Mouse (Mus musculus) heart, adult 2 months (tissue): Measurements from ENCODE around the gene Gm45623. TPM values are rescaled to one million over a fixed set of nuclear protein-coding genes. Genes with fewer than 3 reads are reported as not detected.

Experiments
- DNase-seq, 2 experiments: peaks; one replicate each; pipeline ENCODE4 v3.0.0; 2021
- H3K27ac ChIP-seq: fragments of 200-600 bp; 2 replicates; pipeline ENCODE4 v1.8.1; 2022
- H3K27me3 ChIP-seq: fragments of 200-500 bp; 2 replicates; pipeline ENCODE4 v1.6.1; 2012; ENCODE audit warnings: mild to moderate bottlenecking, low read length, inconsistent platforms, mixed read lengths; ENCODE audit not compliant: control insufficient read depth, insufficient read depth
- H3K36me3 ChIP-seq: fragments of 200-500 bp; 2 replicates; pipeline ENCODE4 v1.6.1; 2012; ENCODE audit warnings: low read length, inconsistent platforms; ENCODE audit not compliant: control insufficient read depth, insufficient read depth
- H3K4me1 ChIP-seq: fragments of 200-500 bp; 2 replicates; pipeline ENCODE4 v1.6.1; 2011; ENCODE audit warnings: low read length; ENCODE audit not compliant: control insufficient read depth, insufficient read depth
- H3K4me3 ChIP-seq: fragments of 200-600 bp; 2 replicates; pipeline ENCODE4 v1.8.1; 2022
- H3K79me2 ChIP-seq: fragments of 200-500 bp; replicated peaks from 2 replicates; pipeline ENCODE4 v1.6.1; 2012; ENCODE audit warnings: mild to moderate bottlenecking, inconsistent platforms, low read length, moderate library complexity, mixed read lengths; ENCODE audit not compliant: control insufficient read depth, insufficient read depth
- H3K9ac ChIP-seq: fragments of 200-500 bp; 2 replicates; pipeline ENCODE4 v1.6.1; 2012; ENCODE audit warnings: low read depth, mild to moderate bottlenecking, control low read depth, inconsistent platforms, low read length, mixed read lengths
- CTCF ChIP-seq: fragments of 200-600 bp; IDR thresholded peaks from 2 replicates; pipeline ENCODE4 v1.8.1; 2022; ENCODE audit warnings: antibody characterized with exemption, mild to moderate bottlenecking, moderate library complexity
- EP300 ChIP-seq: fragments of 200-500 bp; IDR thresholded peaks from 2 replicates; pipeline ENCODE4 v1.6.1; 2011; ENCODE audit warnings: low read depth, low read length, control low read depth; ENCODE audit not compliant: insufficient read depth
- POLR2A ChIP-seq: fragments of 200-500 bp; IDR thresholded peaks from 2 replicates; pipeline ENCODE4 v1.6.1; 2011; ENCODE audit warnings: mild to moderate bottlenecking, low read depth, low read length, control low read depth; ENCODE audit not compliant: insufficient read depth
- WGBS: fragments of 180-500 bp; shearing (Covaris S2); methylation state at CpG from one replicate; pipeline ENCODE4 v1.1.7; 2018; 5-methylcytosine and 5-hydroxymethylcytosine counted together
- intact Hi-C: fragments of 180-260 bp; cut with DNase I; formaldehyde crosslinking; loops from one replicate; pipeline ENCODE4 v1.15.1; 2025
- polyA plus RNA-seq: library from polyadenylated mRNA; depleted of rRNA; stranded (reverse); fragments of >200 nt; gene quantifications from 2 replicates; pipeline ENCODE4 v1.2.3, GENCODE M21; 2012
- total RNA-seq, 2 experiments: library from RNA; stranded (reverse); gene quantifications; 2 replicates each; pipeline ENCODE4 v1.2.3; 2021

The Gm45623 gene
- total and polyA plus RNA-seq, 3 experiments, result not detected

DNA sequence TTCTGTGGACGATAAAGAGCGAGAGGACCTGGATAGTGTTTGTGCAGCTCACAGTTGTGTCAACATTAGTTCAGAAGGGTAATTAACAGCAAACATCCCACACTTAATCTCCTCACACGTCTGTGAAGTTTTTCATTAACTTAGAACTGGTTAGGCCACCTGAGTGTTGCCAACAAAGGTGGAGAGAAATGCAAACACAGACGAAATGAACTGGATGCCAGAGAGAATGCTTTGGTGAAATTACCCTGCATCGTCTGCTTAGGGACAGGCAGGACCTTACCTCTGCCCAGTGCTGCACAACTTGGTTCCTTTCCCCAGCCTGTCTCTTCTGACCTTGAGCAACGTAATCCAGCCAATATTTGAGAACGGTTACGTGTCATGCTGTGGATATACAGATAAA lies 6.1 kb downstream of the Gm45623 start:
- no peak for TF ChIP-seq POLR2A
- TF ChIP-seq EP300, result no peak
- no peak for TF ChIP-seq CTCF
- DNase-seq, result no peak
- no peak overlapping the region for H3K4me3 ChIP-seq
- H3K27me3 ChIP-seq, result peaks cover 3% of the 10 kb centered on the region; the same call in 1 of the 2 replicates
- 49% methylated on average over 8 of the region's 8 CpGs for WGBS
- no peaks in the 10 kb centered on the region for H3K36me3 ChIP-seq
- no peaks in the 10 kb centered on the region for H3K79me2 ChIP-seq
- intact Hi-C loops, result no loop called here
- H3K9ac ChIP-seq, result no peak overlapping the region
- H3K27ac ChIP-seq, result no peak overlapping the region
- H3K4me1 ChIP-seq, result no peaks in the 10 kb centered on the region

DNA sequence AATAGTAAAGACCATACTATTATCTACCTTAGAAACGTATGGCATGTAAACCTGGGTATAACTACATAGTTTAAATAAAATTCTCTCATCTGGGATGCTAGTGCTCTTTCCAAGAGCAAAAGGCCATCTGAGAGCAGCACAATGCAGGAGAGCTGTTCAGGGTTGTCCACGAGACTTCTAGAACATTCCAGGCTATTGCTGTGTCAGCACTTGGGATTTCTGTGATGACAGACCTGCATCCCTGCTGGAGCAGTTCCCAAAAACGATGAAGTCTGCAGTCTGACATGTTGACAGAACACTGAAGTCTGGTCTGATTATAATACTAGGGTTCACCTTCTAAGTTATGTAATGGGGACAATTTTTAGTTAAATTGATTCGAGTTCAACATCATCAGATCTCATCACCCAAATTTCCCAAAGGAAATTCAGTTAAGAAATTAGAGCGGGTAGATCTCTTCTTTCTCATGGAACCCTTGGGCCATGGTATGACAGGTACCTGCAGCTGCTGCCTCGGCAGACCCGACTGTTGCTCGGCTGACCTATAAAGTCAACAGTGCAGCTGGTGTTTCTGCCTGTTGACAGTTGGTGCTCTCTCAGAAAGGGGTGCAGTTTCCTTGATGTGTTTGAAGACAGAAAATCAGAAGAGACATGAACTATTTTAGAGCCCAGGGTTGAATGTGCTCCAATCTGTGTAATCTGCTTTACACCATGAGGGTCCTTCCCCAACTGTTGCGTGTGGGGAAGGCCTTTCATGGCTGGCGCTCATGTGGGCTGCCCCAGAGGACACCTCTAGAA lies 6.7 kb downstream of the Gm45623 start:
- 72% methylated on average over 10 of the region's 10 CpGs for WGBS
- Histone ChIP-seq H3K4me3 (no peak overlapping the region), H3K27ac (no peak overlapping the region), H3K79me2 (no peaks in the 10 kb centered on the region), H3K4me1 (no peaks in the 10 kb centered on the region), H3K36me3 (no peaks in the 10 kb centered on the region), H3K27me3 (no peaks in the 10 kb centered on the region), H3K9ac (no peak overlapping the region)
- intact Hi-C loops, result no loop called here
- no peak for DNase-seq
- TF ChIP-seq EP300 (no peak), CTCF (no peak), POLR2A (no peak)

DNA sequence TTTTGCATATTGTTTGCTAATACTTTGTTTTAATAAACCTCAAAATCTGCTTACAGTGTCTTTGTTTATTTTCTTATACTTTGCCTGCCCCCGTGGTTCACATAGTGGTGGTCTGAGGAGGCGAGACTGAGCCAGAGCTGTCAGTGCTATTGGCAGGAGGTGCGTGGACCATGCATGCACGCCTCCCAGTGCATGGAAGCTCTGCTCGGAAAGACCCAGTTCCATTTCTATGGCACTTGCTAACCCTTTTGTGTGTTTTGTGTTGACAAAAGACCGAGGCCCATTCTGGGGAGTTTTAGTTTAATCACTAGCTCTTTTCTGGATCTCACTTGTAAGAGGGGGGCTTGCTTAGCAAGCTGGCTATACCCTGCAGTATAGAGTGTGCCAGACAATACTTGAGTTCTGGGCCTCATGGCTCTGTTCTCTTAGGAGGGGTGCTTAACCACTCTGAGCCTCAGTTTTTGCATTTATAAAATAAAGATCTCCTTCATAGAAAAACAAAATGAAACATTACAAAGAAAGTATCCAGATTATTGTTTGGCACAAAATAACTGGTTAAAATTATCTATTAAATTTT lies 11.2 kb downstream of the Gm45623 start:
- intact Hi-C loops, result no loop called here
- no peaks in the 10 kb centered on the region; the same call in 1 of the 2 replicates for H3K36me3 ChIP-seq
- no peaks in the 10 kb centered on the region for H3K4me1 ChIP-seq
- no peak for DNase-seq
- no peak overlapping the region for H3K4me3 ChIP-seq
- H3K27ac ChIP-seq, result no peak overlapping the region
- TF ChIP-seq CTCF (no peak), EP300 (no peak), POLR2A (no peak)
- no peaks in the 10 kb centered on the region for H3K79me2 ChIP-seq
- WGBS, result 84% methylated on average over 6 of the region's 6 CpGs
- no peaks in the 10 kb centered on the region for H3K27me3 ChIP-seq
- H3K9ac ChIP-seq, result no peak overlapping the region

DNA sequence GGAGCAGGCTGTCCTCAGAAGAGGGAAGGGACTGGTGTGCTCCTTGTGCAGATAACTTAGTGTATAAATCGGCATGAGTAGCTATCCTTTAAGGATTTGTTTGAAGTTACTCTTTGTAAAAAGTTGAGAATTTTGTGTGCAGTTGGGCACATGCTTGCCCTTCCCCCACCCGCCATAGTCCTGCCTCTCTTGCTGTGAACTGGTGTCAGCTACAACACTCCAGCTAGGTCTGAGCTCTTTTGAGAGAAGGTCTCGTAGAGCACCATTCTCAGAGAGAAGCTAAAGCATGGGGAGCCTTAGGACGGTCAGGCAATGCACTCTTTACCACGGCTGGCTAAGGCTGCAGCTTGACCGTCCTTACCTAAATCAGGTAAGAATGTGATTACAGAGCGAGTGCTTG lies 11.9 kb downstream of the Gm45623 start:
- Histone ChIP-seq H3K9ac (no peak overlapping the region), H3K27ac (no peak overlapping the region), H3K79me2 (no peaks in the 10 kb centered on the region), H3K27me3 (no peaks in the 10 kb centered on the region), H3K4me3 (no peak overlapping the region), H3K4me1 (no peaks in the 10 kb centered on the region), H3K36me3 (no peaks in the 10 kb centered on the region; the same call in 1 of the 2 replicates)
- DNase-seq, result no peak
- WGBS, result 95% methylated on average over 7 of the region's 7 CpGs
- intact Hi-C loops, result no loop called here
- no peak for TF ChIP-seq CTCF
- no peak for TF ChIP-seq EP300
- TF ChIP-seq POLR2A, result no peak

DNA sequence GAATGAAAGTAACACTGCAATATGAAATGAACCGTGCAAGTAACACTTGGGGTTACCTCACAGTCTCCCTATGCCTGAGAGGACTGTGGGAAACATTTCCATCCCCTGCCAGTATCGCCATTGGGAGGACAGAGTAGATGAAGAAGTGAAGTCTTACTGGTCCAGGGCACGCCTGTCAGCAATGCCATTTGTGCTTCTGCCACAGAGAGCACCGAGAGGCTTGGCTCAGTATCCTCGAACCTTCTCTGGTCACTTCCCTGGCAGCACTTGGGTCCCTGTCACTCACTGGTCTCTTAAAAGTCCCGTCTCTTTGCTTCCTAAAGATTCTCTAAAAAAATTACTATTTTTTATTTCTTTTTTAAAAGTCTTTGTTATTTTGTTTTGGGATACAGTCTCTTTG lies 13.1 kb downstream of the Gm45623 start:
- Histone ChIP-seq H3K36me3 (no peaks in the 10 kb centered on the region; the same call in 1 of the 2 replicates), H3K79me2 (no peaks in the 10 kb centered on the region), H3K4me3 (no peak overlapping the region), H3K27ac (no peak overlapping the region), H3K9ac (no peak overlapping the region), H3K27me3 (no peaks in the 10 kb centered on the region), H3K4me1 (no peaks in the 10 kb centered on the region)
- intact Hi-C loops, result no loop called here
- TF ChIP-seq POLR2A, result no peak
- DNase-seq, result no peak
- 92% methylated on average over 6 of the region's 6 CpGs for WGBS

DNA sequence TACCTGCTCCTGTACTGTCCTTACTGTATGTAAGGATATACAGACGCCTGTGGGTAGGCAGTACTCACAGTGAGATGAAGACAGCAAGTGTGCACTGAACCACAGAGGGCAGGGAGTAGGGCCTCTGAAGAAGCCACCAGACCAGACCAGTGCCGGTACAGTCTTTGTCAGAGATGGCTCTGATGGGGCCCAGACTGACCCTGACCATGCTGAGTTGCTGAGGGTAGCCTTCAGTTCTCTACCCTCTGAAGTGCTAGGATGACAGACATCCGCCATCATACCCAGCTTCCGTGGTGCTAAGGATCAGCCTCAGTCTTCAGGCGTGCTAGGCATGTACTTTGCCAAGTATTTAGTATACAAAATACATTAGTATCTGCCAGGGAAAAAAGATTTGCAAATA lies 14.1 kb downstream of the Gm45623 start:
- Histone ChIP-seq H3K9ac (no peak overlapping the region), H3K27me3 (no peaks in the 10 kb centered on the region), H3K4me3 (no peak overlapping the region), H3K79me2 (no peaks in the 10 kb centered on the region), H3K4me1 (no peaks in the 10 kb centered on the region), H3K27ac (no peak overlapping the region), H3K36me3 (no peaks in the 10 kb centered on the region; the same call in 1 of the 2 replicates)
- TF ChIP-seq POLR2A (no peak), EP300 (no peak), CTCF (no peak)
- WGBS, result 94% methylated on average over 5 of the region's 5 CpGs
- intact Hi-C loops, result loop anchor here (5.0 kb wide), 1 partner anchor 37 kb away; the partner anchor contains the start of gene Smad5
- DNase-seq, result no peak
